Mouse (Mus musculus) right cerebral cortex, postnatal 4 days (tissue): ENCODE measurements around the gene Tmem238.
A peak's percentile ranks its signal among the peaks of the same experiment; 100 is the strongest.

Source experiments
- DNase-seq: peaks from one replicate; pipeline ENCODE4 v3.0.0-alpha.2; 2022

The Tmem238 gene

DNA sequence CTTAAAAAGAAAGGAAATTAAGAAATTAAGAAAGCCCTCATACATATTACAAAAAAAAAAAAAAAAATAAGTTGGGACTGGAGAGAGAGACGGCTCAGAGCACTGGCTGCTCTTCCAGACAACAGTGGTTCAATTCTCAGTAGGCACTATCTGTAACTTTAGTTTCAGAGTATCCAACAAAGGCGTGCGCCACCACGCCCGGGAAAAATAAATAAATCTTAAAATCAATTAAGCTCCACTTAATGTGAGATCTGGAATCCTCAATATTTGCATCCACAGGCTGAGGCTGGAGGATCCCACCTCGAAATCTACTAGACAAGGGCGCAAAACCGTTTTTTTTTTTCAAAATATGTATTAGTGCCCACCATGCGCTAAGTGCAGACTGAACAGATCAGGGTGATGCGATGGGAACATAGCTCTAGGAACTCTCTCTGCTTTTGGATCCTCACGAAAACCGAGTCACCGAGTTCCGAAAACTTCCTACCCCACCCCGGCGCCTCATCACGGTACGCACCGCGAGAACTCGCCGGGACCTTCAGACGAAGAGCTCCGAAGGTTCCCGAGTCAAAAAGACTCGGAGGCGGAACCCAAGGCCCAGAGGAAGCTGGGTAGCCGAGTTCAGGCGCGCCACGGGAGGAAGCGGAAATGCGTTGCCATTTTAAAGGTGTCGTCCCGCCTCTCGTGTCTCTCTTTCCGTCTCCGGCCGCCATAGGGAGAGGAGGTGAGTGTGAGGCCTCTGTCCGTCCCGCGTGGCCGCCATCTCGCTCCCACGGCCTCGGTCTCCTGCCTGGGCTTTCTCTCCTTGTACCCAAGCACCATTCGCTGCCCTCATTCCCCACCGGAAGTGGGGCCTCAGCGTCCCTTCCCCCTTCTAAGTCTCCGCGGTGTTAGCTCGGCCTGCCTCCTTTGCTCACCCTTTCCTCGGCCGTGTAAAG is 3.1 kb upstream of the Tmem238 start, which contains the start of gene Rpl28:
Gene Rpl28, plus strand, starts transcription at position 597 of the 935 bp plus-strand sequence.
- peak; percentile 88 for DNase-seq

DNA sequence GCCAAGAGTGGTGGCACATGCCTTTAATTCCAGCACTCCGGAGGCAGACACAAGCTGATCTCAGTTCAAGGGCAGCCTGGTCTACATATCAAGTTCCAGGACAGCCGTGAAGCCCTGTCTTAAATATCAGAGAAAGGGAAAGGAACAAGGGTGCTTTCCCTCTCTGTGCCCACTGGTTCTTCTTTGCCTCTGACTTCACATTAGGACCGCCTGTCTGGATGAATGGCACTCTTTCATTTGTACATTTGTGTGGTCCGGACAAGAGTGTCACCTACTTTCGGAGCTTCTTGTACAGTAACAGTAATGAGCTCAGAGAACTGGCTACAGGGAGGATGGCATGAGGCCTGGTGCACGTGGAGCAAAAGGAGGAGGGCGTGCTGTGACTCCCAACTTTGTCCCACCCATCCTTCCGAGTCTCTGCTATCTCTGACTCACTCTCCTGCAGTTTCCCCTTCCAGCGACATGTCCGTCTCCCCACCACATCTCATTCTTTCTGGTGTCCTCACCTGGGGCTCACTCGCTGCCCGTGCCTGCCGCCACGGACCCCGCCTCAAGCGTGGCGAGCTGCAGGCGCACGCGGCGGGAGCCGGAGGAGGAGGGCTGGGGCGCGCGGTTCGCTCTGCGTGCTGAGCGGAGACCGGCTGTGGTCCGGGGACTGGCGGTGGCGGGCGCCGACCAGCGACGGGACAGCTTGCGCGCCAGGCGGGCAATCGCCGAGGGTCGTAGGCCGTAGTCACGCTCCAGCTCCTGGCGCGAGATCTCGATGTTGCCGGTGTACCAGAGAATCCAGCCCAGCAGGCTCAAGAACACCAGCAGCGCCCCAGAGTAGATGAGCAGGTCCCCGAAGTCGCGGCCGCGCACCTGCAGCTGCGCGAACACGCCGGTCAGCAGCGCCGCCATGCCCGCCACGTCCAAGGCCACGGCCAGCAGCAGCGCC is 689 bp downstream of the Tmem238 start:
- DNase-seq, result peak; percentile 60

DNA sequence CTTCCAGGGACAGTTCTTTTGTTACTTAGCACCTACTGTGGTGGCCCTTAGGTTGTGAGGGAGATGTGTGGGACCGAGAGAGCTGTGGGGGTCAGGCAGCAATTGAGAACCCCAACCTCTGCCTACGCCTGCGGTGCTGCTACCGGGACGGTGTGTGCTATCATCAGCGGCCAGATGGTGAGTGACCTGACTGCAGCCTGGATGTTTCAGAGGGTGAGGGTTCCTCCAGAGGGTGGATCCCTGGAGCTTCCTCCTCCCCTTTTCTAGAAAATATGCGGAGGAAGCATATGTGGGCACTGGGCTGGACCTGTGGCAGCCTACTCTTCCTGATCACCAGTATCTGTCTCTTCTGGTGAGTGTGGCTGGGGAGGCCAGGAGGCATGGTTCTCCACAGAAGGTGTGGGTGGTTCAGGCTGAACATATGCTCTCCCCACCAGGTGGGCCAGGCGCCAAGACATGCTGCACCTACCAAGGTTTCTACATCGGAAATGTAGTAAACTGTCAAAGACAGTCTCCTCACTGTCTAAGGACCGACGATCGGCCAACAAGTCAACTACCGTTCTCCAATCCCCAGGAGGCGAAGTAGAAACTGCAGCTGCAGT is 5.7 kb downstream of the Tmem238 start:
- no peak for DNase-seq

DNA sequence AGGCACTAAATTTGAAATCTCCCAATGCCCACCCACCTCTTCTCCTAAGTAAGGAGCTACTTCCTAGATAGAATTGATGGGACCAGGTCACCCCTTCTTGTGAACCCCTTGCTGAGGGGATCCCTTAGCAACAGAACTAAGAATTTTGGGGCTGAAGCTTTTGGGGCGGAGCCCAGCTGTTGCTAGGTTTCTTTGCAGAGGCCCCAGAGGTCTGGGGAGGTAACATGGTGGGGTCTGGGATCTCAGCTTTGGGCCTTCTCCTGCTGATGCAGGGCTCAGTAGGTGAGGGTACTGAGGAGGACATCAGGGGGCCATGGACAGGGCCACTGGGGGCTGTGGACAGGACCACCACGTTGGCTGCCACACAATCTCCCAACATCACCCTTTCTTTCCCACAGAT is 6.7 kb downstream of the Tmem238 start, which contains the start of the genes Il11 and Tmem190:
Gene Il11, minus strand, starts transcription at position 101 of the 400 bp plus-strand sequence.
Gene Tmem190, plus strand, starts transcription at position 179 of the 400 bp plus-strand sequence.
- DNase-seq, result no peak

DNA sequence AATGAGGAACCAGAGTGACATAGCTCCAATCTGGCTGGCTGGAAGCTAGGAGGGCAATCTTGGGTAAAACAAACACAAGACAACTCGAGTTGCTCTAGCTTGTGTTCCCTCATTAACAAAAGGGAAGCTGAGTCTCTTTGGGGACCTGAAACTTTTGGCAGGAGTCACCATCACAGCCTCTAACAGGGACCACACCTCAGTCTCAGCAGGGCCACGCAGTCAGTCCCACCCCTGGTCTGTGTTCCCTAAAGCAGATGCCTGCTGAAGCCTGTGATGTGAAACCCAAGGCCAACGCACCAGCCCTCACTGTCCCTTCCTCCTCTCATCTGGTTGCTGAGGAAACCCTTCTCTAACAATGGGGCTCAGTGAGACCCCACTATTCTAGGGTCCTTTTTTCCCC is 7.3 kb downstream of the Tmem238 start:
- DNase-seq, result no peak

DNA sequence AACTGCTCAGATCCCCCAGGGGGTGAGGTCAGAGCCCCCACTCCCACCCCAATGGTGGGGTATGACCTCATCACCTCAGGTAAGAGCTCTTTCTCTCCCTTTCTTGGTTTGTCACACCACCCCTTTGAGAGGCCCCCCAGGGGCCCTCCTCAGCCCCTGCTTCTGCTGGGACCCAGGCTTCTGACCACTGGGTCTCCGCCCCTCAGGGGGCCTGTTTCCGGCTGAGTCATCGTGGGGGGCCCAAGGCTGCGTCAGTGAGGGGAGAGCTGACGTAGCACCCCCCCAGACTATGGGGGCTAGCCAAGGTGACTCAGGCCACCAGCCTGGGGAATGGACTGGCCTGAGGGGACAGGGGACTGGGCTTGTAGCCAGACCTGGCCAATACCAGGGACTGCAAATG is 9.5 kb downstream of the Tmem238 start:
- DNase-seq, result no peak

DNA sequence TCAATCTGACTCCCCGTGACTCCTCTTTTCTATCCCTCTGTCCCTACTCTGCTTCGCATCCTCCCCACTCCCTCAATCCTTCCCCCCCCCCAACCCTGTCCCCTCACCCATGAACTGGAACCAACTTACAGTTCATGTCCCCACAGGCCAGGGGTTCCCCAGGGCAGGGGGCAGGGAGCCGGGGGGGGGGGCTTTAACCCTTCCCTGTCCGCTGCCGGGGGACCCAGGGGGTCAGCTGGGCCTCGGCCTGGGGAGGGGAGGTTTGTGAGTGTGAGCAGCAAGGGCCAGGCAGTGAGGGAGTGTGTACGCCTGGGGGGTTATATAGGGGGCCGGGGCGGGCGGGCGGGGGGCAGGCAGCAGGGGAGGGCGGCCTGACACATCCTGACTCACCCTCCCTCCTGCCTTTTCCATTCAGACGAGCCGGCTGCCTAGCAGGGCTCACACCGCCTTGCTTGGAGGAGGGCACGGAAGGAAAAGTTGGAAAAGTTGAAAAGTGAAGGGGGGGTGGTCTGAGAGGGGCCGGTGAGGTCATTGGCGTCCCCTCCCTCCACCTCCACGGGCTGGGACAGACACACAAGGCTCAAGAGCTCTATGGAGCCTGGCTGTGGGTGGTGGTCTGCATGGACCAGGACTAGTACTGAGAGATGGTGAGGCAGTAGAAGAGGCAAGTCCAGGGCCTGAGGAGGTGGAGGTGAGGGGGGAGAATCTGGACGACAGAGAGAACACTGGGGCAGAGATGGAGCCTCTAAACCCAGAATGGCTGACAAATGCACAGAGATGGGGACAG is 11.4 kb downstream of the Tmem238 start:
- no peak for DNase-seq

DNA sequence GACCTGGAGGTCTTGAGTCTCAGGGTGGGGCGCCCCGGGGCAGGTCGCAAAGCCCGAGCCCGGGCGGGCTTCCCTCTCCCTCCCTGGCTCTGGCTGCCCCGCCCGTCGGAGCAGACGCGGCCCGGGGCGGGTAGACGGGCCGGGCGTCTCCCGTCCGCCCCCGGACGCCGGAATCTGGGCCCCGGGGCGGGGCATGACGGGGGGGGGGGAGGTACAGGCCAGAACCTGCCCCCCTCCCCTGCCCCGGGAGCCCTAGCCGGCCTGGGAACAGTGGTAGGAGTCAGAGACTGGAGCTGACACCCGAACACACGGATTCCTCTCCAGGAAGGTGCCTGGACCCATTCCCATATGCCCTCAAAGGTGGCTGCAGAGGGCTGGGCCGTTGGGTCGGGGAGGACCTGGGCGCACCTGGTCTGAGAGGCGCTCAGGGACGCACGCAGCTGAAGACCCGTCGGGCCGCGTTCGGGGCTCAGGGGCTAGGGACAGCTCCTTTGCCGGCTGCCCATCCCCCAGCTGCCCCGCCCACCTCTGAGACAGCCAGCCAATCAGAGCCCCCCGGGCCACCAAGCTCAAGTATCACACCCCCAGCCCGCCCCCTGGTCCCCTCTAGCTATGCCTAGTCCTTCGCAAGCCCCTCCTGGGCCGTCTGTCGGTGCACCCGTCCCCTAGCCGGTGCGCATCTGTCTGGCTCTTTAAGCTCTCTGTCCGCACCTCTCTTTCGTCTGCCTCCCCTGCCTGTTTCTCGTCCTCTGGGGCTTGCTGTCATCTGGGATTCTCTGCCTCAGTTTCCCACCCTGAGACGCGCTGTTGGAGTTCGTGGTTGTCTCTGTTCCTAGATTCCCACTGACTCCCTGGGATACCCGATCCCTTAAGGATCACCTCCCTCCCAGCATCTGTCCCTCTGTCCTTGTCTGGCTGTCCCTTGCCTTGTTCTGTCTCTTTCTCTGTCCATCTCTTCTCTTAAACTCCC is 12.3 kb downstream of the Tmem238 start:
- DNase-seq, result peak; percentile 63

DNA sequence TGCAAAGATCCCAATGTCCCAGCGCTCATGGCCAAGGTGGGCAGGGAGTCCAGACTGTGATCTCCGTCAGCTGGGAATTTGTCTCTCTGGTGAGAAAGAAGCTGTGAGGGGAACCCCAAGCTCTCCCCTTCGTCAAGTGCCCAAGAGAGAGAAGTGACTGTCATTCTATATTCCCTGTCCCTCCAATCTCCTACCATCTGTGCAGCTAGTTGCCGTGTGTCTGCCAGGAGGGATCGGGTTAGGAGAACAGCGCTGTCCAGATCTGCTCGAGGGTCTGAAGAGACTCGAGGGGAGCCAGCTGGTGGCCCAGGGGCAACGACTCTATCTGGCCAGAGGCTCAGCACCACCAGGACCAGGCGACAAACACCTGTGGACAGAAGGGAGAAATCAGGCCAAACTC is 13.3 kb downstream of the Tmem238 start:
- no peak for DNase-seq

DNA sequence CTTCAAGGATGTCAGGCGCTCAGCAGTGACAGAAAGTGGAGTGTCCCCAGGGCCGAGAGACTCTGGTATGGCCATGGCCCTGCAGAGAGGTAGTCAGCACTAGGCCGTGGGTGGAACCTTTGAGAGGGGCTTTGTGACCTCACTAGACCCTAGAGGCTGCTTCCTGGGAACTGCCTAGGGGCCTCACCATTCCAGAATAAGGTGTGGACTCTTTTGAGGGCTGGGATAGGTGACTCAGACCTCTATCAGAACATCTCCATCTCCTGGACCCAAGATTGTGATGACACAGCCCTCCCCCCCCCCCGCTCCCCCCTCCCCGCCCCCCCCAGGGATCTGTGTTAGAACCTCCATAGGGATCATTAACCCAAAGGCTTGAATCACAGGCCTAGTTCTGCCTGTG is 18.3 kb downstream of the Tmem238 start, which contains the start of gene Fam71e2:
Gene Fam71e2, minus strand, starts transcription at position 101 of the 400 bp plus-strand sequence.
- no peak for DNase-seq

DNA sequence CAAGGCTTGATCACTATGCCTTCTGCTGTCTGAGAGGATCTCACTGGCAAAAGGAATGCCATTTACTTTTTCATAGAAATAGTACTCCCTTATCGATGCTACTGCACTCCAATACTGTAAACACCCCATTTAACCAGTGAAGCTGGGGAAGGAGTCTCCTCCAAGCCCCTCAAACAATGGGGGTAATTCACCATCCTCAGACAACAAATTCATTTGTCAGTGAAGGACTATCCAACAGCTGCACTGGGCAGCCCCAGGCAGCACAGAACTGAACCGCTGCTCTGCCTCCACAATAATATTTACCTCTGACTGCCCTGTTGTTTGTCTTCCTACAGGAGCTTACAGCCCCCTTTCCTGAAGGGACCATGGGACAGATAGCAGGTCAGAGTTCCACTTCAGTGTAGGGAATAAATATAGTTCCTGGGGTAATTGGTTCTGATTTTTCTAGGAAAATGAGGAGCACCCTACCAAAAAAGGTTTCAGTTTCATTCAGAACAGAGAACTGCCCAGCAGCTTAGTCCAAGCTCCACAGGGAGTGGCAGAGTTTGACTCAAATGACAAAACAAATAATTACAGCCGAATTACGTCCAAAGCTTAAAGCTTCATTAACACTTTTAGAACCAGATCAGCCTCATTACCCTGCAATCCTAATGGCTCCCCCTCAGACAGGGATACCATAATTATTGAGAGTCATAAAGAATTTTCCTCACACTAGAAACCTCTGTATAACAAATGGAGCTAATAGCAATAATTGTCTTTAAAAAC is 24.3 kb downstream of the Tmem238 start:
- no peak for DNase-seq

DNA sequence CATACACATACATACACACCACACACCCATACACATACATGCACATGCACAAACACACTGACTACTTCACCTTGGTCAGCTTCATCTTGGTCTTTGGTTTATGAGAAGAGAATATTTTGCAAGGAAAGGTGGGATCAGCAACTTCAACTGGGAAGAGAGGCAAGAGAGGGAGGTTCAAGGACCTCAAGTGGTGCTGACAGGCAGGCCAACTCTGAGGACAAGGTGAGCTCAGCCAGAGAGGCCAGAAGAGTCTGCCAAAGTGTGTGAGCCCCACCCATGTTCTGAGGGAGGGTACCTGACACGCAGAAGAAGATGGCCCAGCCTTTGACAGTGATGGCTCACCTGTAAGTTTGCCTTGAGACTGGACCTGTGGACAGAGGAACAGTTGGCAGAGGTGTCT is 29.8 kb downstream of the Tmem238 start:
- no peak for DNase-seq

DNA sequence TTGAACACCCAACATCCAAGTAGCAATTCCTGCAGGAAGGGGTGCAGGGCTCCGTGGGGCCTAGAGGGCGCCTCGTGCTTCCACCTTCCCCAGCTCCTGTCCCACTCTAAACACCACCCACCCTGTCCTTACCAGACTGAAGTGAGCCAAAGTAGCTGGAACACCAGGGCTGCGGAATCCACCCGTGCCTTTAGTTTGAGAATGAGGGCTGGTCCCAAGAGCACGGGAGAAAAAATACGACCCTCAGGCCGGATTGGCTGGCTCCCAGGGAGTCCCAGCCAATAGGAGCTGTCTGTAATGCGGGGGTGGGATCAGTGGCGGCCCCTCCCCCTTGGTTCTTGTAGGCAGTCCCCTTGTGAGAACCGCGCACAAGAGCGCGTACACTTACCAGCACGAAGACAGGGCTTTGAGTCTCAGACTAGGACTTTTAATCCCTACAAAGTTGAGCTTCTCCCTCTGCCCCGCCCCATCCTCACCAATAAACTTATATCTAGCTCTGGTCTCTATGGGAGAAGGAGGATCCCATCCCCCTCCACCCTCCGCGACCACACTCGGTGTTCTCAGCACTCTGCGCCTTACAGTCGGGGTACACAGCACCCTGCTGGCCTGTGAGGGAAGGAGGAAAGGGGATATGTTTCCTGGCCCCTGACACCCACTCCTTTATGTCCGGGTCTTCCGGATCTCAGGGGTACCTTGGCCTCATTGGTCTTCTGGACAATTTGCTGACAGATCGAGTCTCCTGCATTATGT is 36.5 kb downstream of the Tmem238 start, which contains the start of gene Cox6b2:
Gene Cox6b2, minus strand, starts transcription at position 274 of the 750 bp plus-strand sequence.
- DNase-seq, result peak; percentile 85

DNA sequence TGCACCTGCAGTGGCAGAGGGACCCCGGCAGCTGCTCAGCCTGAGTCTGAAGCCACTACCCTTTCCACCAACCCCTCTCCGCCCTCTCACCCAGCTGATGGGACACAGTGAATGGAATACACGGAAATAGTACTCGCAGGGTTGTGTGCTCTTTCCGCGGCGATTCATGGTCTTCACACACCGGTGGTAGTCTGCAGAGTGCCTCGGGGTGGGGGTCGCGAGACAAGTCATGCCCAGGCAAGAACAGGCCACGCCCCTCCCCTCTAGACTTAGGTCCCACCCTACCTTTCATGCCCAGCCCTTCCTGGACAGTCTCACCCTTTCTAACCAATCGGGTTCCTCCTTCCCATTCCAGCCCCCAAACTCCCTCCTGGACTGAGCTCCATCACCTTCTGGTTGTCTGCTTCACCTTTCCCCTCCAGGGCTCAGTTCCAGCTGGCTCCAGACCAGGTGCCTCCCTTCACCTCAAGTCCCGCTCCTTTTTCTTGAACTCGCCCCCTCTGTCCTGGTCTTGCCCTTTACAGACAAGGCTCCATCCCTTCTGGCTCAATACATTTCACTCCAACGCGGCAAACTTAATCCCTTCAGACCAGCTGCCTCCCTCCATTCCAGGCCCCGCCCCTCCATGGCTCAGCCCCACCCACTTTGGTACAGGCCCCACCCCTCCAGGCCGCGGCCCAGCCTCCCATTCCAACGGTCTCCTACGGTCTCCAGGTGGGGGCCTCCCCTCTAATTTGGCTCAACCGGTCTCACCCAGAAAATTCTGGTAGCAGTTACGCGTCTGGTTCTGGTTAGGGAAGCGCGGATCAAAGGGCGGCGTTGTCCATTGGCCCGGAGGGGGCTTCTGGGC is 37.3 kb downstream of the Tmem238 start:
- DNase-seq, result peak; percentile 30

DNA sequence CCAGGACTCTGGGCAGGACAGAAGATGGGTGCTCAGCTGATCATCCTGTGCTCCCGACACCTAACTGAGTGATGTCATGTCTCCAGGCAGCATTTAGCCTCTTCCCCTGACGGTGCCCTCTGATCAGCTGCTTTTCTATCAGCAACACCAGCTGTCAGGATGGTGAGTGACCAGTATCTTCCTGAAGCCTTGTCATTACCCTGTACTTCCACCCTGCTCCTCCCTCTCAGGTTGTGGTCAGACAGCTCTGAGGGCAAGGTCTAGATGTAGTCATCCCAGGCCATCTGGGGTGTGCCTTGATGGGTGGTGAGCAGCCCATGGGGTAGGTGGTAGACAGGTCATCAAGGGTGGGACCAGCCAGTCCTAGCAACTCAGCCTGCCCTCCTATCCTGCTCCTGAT is 40.3 kb downstream of the Tmem238 start:
- no peak for DNase-seq

DNA sequence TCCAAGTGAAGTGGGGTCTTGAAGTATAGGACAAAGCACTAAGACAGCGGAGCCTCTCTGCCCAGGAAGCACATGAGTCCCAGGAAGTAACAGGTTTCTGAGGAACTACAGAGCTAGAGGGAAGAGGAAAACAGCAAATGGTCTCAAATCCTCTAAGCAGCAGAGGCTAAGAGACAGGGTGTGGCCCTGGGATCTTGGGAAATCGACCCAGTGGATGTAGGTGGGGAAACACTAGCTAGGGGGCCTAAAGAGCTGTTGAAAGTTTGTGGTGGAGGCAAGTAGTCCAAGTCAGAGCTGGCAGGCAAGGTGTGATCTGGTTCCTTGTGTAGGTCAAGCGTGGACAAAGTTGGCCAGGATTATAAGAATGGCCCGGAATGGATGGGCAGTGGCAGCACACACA is 41.1 kb downstream of the Tmem238 start:
- DNase-seq, result no peak

DNA sequence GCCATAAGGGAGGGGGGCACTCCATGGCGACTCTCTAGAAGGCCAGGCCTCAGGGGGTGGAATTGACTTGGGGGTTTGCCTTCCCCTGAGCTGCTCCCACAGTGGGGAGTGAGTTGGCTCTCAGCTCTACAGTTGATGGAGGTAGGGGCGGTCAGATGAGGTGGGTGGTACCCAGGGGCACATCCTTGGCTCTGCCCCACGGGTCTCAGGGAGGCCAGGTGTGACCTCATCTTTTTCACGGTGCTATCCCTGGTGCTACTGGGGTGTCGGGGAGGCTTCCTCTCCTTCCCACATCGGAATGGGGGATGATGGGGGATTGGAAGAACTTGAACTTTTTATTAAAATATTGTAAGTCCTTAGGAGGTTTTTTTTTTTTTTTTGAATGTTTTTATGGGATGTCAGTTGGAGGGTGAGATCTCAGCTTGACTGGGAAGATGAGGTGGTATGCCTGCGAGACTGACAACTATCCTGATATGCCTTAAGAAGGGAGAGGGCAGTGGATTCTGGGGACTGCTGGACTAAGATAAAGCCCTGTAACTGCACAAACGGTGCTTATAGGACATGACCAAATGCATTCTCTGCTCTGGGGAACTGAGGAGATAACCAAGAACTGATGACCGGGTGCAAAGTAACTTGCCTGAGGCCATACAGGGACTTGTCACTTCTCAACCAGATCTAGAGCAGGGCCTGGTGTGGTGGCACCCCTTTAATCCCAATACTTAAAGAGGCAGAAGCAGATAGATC is 42.1 kb downstream of the Tmem238 start:
- DNase-seq, result no peak
